Mouse (Mus musculus) embryo, embryonic 10.5 days (tissue): Measurements from ENCODE around the gene Armh2.
"Not testable (repeated sequence)": the region's sequence is repeated elsewhere in the genome, so short reads cannot be mapped to it uniquely, and the experiment has no call there.

Experiments used
- DNase-seq: peaks from one replicate; pipeline ENCODE4 v3.0.0-alpha.2; 2015; ENCODE audit warnings: low spot score

Gene Armh2

DNA sequence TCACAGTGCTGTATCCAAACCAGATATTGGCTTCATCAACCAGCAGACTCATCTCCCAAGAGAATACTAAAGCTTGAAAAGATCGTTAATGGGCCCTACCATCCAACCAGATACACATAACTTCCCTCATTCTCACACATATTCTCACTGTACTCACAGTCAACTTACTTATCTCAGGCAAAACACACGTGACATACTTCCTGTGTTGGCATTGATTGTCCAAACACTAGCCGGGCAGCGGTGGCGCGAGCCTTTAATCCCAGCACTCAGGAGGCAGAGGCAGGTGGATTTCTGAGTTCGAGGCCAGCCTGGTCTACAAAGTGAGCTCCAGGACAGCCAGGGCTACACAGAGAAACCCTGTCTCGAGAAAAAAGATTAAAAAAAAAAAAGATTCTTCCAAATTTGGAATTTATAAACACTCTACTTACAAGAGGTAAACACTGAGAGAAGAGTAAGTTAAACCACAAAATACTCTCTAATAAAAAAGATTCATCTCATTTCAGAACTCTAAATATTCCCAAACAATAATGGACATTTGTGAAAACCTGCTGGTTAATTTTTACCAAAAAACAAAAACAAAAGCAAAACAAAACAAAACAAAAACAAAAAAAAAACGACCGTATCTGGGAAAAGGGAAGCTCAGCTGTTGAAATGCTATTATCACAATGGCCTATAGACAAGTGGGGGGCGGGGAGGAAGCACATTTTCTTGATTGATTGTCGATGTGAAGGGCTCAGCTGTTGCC, 17.0 kb downstream of the Armh2 start:
- DNase-seq, result no peak

DNA sequence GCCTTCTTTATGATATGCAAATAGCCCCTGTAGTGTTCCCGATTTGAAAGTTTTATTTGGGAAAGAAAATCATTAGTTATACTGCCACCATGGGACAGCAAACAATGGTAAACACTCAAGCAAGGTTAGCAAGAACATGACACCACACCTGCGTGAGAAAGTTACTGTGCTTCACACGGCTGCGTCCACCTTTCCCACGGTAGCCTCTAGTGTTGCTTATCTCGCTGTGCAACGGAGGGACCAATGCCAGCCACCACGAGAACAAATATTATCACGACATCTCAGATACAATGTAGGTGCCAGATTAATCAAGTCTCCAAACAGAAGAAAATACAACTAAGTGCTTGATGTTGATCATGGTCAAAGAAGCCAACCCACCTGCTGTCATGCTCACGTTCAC, 18.4 kb downstream of the Armh2 start:
- no peak for DNase-seq

DNA sequence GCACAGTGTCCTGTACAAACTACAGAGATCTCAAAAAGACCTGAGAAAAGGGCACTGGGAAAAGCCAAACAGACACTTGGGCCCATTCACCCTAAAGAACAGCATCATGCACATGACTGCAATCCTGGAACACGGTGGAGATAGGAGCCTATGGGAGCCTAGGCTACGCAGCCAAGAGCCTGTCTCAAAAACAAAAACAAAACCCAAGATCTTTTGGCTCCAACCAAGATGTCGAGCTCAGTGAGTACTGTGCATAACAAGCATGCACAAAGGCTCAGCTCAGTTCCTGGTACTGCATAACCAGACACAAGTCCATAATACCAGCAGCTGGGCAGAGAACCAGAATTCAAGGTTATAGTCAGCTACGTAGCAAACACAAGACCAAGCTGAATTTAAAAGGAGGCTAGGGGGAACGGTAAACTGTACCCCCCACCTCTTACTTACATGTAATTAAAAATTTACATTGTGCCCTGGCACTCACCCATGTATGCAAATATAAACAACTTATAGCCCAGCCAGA, 19.4 kb downstream of the Armh2 start:
- no peak for DNase-seq

- DNase-seq, result no peak
Observed at GRCm38 (mm10) chr13:24761083-24761402, 20.0 kb downstream of the Armh2 start.

GRCm38 (mm10) chr13:24761403-24762227, 20.6 kb downstream of the Armh2 start, which contains the start of gene Gmnn:
Gmnn (minus strand) TSS chr13:24761923.
- DNase-seq, result peak; percentile 95

- DNase-seq, result no peak
Observed at GRCm38 (mm10) chr13:24762254-24762653, 21.2 kb downstream of the Armh2 start.

DNA sequence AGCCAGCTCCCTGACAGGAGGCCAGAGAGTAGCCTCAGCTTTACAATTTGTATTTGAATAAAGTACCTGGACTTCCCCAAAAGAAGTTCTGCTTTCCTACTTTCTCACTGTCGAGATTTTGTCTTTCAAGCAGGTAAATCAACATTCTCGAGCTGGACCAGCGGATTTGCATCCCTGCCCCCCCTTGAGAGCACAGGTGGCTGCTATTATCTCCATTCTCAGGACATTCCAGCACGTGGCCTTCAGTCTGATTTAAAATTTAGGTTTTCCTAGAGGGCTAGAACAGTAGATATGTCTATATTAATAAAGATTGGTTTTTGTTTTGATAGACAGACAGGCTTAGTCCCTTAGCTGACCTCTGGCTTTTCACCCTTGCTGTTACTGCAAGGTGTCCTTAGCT, 26.8 kb downstream of the Armh2 start:
- DNase-seq, result not testable (repeated sequence)

DNA sequence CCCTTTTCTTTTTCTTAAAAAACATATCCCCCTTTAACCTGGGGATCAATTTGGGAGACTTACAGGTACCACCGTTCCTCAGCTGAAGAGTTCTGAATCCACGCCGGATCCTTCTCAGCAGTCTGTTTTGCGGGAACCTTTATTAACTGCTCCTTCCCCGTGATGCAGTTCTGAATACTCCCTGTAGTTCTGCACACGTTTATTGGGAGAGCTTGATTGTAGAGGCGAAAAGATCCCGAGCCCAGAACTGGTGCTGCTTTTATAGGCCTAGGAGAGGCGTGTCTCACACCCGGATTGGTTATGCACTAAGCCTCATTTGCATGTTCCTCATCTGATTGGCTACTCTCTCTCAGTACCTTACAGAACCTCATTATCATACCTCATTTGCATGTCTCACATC, 30.4 kb downstream of the Armh2 start:
- DNase-seq, result not testable (repeated sequence)

GRCm38 (mm10) chr13:24776146-24776844, 35.3 kb downstream of the Armh2 start:
- DNase-seq, result peak; percentile 84

DNA sequence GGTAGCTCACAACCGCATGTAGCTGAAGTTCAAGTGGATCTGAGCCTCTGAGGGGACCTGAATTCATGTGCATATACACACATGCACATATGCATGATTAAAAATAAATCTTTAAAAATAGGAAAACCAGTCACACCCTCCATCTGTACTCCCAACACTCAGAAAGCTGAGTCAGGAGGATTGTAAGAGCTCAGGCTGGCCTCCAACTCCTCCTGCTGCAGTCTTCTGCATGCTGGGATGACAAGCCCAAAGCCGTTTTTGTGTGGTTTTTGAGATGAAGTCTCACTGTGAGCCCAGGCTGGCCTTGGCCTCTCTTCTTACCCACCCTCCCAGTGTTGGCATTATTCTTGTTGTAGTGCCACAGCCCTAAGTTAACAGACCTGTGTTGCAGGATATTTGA, 37.0 kb downstream of the Armh2 start:
- DNase-seq, result no peak

- DNase-seq, result no peak
Observed at GRCm38 (mm10) chr13:24778706-24779380, 37.8 kb downstream of the Armh2 start.

DNA sequence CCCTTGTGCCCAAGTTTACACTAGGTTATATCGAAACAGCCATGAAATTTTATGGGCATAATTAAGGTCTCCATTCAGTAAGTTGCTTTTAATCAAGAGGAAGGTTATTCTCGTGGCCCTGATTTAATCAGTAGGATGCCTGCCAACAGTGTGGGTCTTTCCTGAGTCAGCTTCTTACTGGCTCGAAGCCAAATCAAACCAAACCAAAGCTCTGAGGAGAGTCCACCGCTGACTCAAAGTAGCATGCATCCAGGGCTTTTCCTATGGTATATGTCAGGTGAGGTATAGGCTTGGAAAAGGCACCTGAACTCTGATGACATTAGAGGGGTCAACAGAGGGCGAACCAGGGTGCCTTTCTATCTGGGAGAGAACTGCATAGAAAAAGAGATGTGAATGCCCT, 40.9 kb downstream of the Armh2 start:
- no peak for DNase-seq

GRCm38 (mm10) chr13:24786014-24786490, 45.0 kb downstream of the Armh2 start:
- no peak for DNase-seq

DNA sequence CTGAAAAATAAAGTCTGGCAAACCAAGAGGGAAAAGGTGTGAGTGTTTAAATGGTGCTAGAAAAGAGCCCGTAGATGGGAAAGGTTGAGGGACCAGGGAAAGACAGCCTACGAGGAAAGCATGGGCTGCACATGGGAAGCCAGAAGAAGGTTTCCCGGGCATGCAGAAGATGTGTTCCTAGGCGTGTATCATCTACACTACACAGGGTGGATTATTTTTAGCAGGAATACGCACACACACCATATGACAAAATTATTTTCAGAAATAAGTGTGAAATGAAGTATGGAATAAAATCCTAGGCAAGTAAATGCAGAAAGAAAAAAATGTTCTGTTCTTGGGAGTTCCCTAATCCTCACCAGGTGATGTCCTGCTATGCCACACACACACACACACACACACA, 46.4 kb downstream of the Armh2 start:
- DNase-seq, result no peak

- DNase-seq, result no peak
Observed at GRCm38 (mm10) chr13:24791349-24791748, 50.3 kb downstream of the Armh2 start.

DNA sequence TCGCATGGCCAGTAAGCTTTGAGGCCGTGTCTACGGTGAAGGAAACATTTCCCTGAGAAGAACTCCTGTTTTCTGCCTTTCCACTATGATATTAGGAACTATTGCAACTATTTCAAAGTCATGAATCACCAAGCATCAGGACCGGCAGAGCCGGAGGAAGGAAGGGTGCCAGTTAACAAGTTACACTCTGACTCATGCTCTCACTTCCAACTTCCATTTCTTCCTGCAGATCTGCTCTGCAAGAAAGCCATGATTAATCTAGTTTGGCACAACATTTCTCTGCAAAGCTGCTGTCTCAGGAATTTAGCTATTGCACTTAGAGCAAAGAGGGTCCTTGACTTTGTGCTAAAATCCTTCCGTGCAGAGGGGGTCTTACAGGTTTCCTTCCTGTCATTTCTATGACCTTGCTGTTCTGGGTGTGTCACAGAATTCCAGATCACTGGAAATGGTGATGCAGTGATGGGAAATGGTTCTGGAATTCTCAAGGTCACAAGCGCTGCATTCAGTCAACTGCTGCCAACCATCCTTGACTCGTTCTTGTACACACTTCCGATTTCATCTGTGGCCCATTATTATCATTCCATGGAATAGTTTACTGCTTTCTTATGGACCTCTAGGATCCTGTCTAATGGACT, 51.5 kb downstream of the Armh2 start:
- DNase-seq, result no peak
